Mouse (Mus musculus) A20 (cell line): ENCODE measurements around the gene Hectd2.

ENCODE experiments used
- DNase-seq: peaks from one replicate; pipeline ENCODE4 v3.0.0-alpha.2; 2011; ENCODE audit warnings: low read depth, low spot score

Gene Hectd2

GRCm38 (mm10) chr19:36646132-36646828 is 91.8 kb downstream of the Hectd2 start:
- no peak for DNase-seq

DNA sequence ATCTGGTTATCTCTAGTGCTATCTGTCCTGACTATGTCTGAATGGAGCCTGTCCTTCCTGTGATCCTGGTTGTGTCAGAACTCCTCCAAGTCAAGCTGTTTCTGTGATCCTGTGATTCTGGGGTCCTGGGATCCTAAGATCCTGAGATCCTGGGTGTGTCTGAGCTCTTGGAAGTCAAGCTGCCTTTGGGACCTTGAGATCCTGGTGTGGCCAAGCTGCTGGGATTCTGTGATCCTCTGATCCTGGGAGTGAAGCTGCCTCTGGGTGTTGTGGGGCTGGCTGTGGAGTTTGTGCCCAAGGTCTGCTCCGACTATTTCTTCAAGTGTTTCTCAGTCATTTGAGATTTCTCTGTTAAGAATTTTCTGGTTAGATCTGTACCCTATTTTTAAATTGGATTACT is 98.2 kb downstream of the Hectd2 start:
- DNase-seq = no peak

- no peak for DNase-seq
Observed at GRCm38 (mm10) chr19:36662734-36663133, 108.3 kb downstream of the Hectd2 start.

DNA sequence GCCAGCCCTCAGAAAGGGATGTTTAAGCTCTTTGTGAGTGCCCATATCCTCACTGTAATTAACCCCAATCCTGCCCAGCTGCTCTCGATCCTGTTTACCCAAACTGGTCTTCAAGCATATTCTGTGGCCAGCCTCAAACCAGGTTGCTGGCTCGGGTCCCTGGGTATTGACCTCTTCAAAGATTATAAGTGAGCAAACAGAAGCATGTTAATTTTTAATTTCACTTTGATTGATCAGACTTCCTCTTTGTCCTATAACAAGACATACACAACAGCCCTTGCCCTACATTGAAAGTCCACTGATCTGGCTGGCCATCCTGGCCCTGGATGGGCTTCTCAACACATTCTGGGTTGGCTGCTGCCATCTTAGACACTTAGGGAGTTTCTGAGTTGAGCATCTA is 109.5 kb downstream of the Hectd2 start:
- no peak for DNase-seq

- DNase-seq = no peak
Observed at GRCm38 (mm10) chr19:36664417-36664816, 110.0 kb downstream of the Hectd2 start.

- DNase-seq = no peak
Observed at GRCm38 (mm10) chr19:36665206-36665605, 110.8 kb downstream of the Hectd2 start.

DNA sequence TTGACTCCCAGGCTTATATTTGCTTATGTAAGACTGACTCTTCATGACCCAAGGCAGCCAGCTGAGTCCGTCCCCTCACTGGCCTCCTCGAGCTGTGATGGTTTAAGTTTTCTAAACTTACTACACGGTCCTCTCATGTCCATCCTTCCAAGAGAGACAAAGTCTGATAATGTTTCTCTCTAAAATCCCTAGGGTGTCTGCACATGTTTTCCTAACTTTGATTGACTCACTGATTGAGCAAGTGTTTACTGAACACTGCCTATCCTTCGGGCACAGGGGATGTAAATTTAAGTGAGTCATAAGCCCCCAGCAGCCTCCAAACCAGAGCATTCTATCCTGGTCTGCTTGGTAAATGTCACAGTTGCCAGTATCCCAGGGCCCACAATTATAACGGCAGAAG is 111.2 kb downstream of the Hectd2 start:
- DNase-seq = no peak

- no peak for DNase-seq
Observed at GRCm38 (mm10) chr19:36666471-36666870, 112.0 kb downstream of the Hectd2 start.

- peak; percentile 21 for DNase-seq
Observed at GRCm38 (mm10) chr19:36667368-36667767, 112.9 kb downstream of the Hectd2 start.

- DNase-seq = no peak
Observed at GRCm38 (mm10) chr19:36668098-36668497, 113.7 kb downstream of the Hectd2 start.

GRCm38 (mm10) chr19:36668881-36669639 is 114.6 kb downstream of the Hectd2 start:
- DNase-seq = no peak

- DNase-seq = no peak
Observed at GRCm38 (mm10) chr19:36669720-36670451, 115.4 kb downstream of the Hectd2 start.
